Mouse (Mus musculus) CH12.LX (cell line): Measurements from ENCODE around the gene Eif3j1. TPM values are rescaled to one million over a fixed set of nuclear protein-coding genes. Genes with fewer than 3 reads are reported as not detected.
A peak's percentile ranks its signal among the peaks of the same experiment; 100 is the strongest.

Experiments used
- DNase-seq: peaks from one replicate; pipeline ENCODE4 v3.0.0-alpha.2; 2013; ENCODE audit errors: extremely low read depth
- H3K27ac ChIP-seq: 2 replicates; pipeline ENCODE4 v1.5.1; 2012; ENCODE audit warnings: low read depth, mild to moderate bottlenecking, control low read depth, moderate library complexity; ENCODE audit not compliant: insufficient read depth
- H3K27me3 ChIP-seq: replicated peaks from 2 replicates; pipeline ENCODE3; 2012; ENCODE audit warnings: inconsistent platforms
- H3K36me3 ChIP-seq, 2 experiments: replicated peaks in 1 of 2; 2 replicates each; pipeline versions ENCODE3 to v1.6.1; 2012; ENCODE audit warnings: inconsistent platforms in 1 of 2, low read length in 1 of 2, mild to moderate bottlenecking in 1 of 2, mixed read lengths in 1 of 2, moderate library complexity in 1 of 2; ENCODE audit not compliant: control insufficient read depth in 1 of 2, insufficient read depth in 1 of 2
- H3K4me1 ChIP-seq, 2 experiments: 2 replicates each; pipeline ENCODE4 v1.6.1; 2012; ENCODE audit warnings: inconsistent platforms in 1 of 2, moderate library complexity in 1 of 2; ENCODE audit not compliant: insufficient read depth in 2 of 2, control insufficient read depth in 1 of 2
- H3K4me2 ChIP-seq: 2 replicates; pipeline ENCODE4 v1.6.1; 2012; ENCODE audit warnings: low read depth, mild to moderate bottlenecking, control low read depth; ENCODE audit not compliant: poor library complexity, insufficient read depth, severe bottlenecking
- H3K4me3 ChIP-seq, 3 experiments: fragments of 150-350 bp in 1 of 3; sonication (generic) in 1 of 3; replicated peaks in 1 of 3; 2 replicates each; pipeline versions ENCODE3 to v1.5.1; 2011 to 2012; ENCODE audit warnings: low read depth in 2 of 3, low read length in 2 of 3, mild to moderate bottlenecking in 2 of 3, moderate library complexity in 2 of 3, control low read depth in 1 of 3, improper control_type of control experiment in 1 of 3, inconsistent platforms in 1 of 3, mixed read lengths in 1 of 3; ENCODE audit not compliant: poor library complexity in 1 of 3
- H3K79me2 ChIP-seq: replicated peaks from 2 replicates; pipeline ENCODE4 v1.6.1; 2012; ENCODE audit warnings: mild to moderate bottlenecking, moderate library complexity; ENCODE audit not compliant: control insufficient read depth, poor library complexity, insufficient read depth, severe bottlenecking; ENCODE audit errors: extremely low read depth
- H3K9ac ChIP-seq: 2 replicates; pipeline ENCODE4 v1.6.1; 2012; ENCODE audit warnings: low read depth, mild to moderate bottlenecking, control low read depth, moderate library complexity; ENCODE audit not compliant: insufficient read depth
- H3K9me3 ChIP-seq: replicated peaks from 2 replicates; pipeline ENCODE3; 2012; ENCODE audit warnings: low read length, inconsistent platforms, mixed read lengths
- CHD1 ChIP-seq: IDR thresholded peaks from 2 replicates; pipeline ENCODE4 v1.6.1; 2012; ENCODE audit warnings: low read depth, low read length, improper control_type of control experiment, inconsistent platforms
- CTCF ChIP-seq, 2 experiments: IDR thresholded peaks in 1 of 2; conservative IDR thresholded peaks in 1 of 2; 2 replicates each; pipeline ENCODE4 v1.5.1; 2011 to 2012; ENCODE audit warnings: low read depth in 2 of 2, low read length in 2 of 2, improper control_type of control experiment in 1 of 2, inconsistent platforms in 1 of 2, mild to moderate bottlenecking in 1 of 2, moderate library complexity in 1 of 2
- ETS1 ChIP-seq: conservative IDR thresholded peaks from 2 replicates; pipeline ENCODE4 v1.6.1; 2012; ENCODE audit warnings: low read depth, mild to moderate bottlenecking, inconsistent platforms, low read length, improper control_type of control experiment, moderate library complexity
- IRF4 ChIP-seq: IDR thresholded peaks from 2 replicates; pipeline ENCODE4 v1.6.1; 2014; ENCODE audit warnings: low read depth, mild to moderate bottlenecking, inconsistent platforms, low read length, improper control_type of control experiment
- JUND ChIP-seq: conservative IDR thresholded peaks from 2 replicates; pipeline ENCODE4 v1.6.1; 2011; ENCODE audit warnings: low read depth, low read length, improper control_type of control experiment
- KAT2A ChIP-seq: IDR thresholded peaks from 2 replicates; pipeline ENCODE4 v1.6.1; 2012; ENCODE audit warnings: low read length, improper control_type of control experiment, inconsistent platforms; ENCODE audit not compliant: insufficient replicate concordance
- MEF2A ChIP-seq: IDR thresholded peaks from 2 replicates; pipeline ENCODE4 v1.6.1; 2014; ENCODE audit warnings: low read depth, mild to moderate bottlenecking, inconsistent platforms, low read length, improper control_type of control experiment, borderline replicate concordance
- MXI1 ChIP-seq: IDR thresholded peaks from 2 replicates; pipeline ENCODE4 v1.6.1; 2011; ENCODE audit warnings: mild to moderate bottlenecking, low read depth, low read length, improper control_type of control experiment
- NELFE ChIP-seq: IDR thresholded peaks from 2 replicates; pipeline ENCODE4 v1.6.1; 2011; ENCODE audit warnings: low read depth, low read length, improper control_type of control experiment
- PAX5 ChIP-seq: IDR thresholded peaks from 2 replicates; pipeline ENCODE4 v1.6.1; 2012; ENCODE audit warnings: low read length, inconsistent platforms, mixed read lengths
- SMC3 ChIP-seq: IDR thresholded peaks from 2 replicates; pipeline ENCODE4 v1.6.1; 2011; ENCODE audit warnings: low read depth, low read length, improper control_type of control experiment
- TCF12 ChIP-seq: IDR thresholded peaks from 2 replicates; pipeline ENCODE4 v1.6.1; 2014; ENCODE audit warnings: low read depth, mild to moderate bottlenecking, inconsistent platforms, low read length, improper control_type of control experiment
- USF1 ChIP-seq: IDR thresholded peaks from 2 replicates; pipeline ENCODE4 v1.6.1; 2014; ENCODE audit warnings: low read depth, mild to moderate bottlenecking, inconsistent platforms, low read length, improper control_type of control experiment
- USF2 ChIP-seq: conservative IDR thresholded peaks from 2 replicates; pipeline ENCODE4 v1.6.1; 2011; ENCODE audit warnings: low read depth, low read length, improper control_type of control experiment
- ZC3H11A ChIP-seq: IDR thresholded peaks from 2 replicates; pipeline ENCODE4 v1.6.1; 2012; ENCODE audit warnings: low read depth, mild to moderate bottlenecking, inconsistent platforms, low read length, improper control_type of control experiment
- ZKSCAN1 ChIP-seq: IDR thresholded peaks from 2 replicates; pipeline ENCODE4 v1.6.1; 2012; ENCODE audit warnings: low read depth, inconsistent platforms, low read length, improper control_type of control experiment, borderline replicate concordance
- dilution Hi-C: fragments of 300-500 bp; cut with MboI; formaldehyde crosslinking; loops from 2 replicates; pipeline ENCODE4 v1.14.3; 2020; ENCODE audit warnings: low sequenced_read_pairs; ENCODE audit not compliant: extremely low pct_unique_long_range_greater_than_20kb, extremely low pct_ligation_motif_present
- in situ Hi-C: fragments of 300-500 bp; cut with MboI; formaldehyde crosslinking; loops from 3 replicates; pipeline ENCODE4 v1.14.3; 2019; ENCODE audit warnings: low sequenced_read_pairs, low pct_ligation_motif_present, low pct_unique_long_range_greater_than_20kb, mixed read lengths
- polyA plus RNA-seq: library from polyadenylated mRNA; unstranded; fragments of >175 nt; gene quantifications from 2 replicates; pipeline ENCODE4 v1.2.1, GENCODE M21; 2012; ENCODE audit warnings: low read depth; ENCODE audit not compliant: insufficient read length
- total RNA-seq, 2 experiments: library from RNA; depleted of rRNA; stranded (reverse); fragments of 300-350 nt in 1 of 2; fragments of >200 nt in 1 of 2; gene quantifications; 2 replicates each; pipeline ENCODE4 v1.2.3; 2012 to 2014

Gene Eif3j1
- total and polyA plus RNA-seq, 3 experiments: 20.1 to 40.1 (median 27.9) TPM

- in situ Hi-C loops (loop anchor here (10.0 kb wide), 1 partner anchor 239 kb away; no protein-coding TSS in a partner anchor), dilution Hi-C loops (no loop called here)
- Histone ChIP-seq H3K4me1 (peaks cover 0 to 4% of the 10 kb centered on the region in 2 experiments; a peak in 2 of 4 replicates), H3K9me3 (no peaks in the 10 kb centered on the region), H3K9ac (no peak overlapping the region), H3K27ac (no peak overlapping the region), H3K4me2 (no peak overlapping the region), H3K36me3 (peaks cover 46 to 78% of the 10 kb centered on the region in 2 experiments), H3K79me2 (no peaks in the 10 kb centered on the region), H3K4me3 (no peak overlapping the region), H3K27me3 (no peaks in the 10 kb centered on the region)
- no peak for TF ChIP-seq ZC3H11A
- peak in 1 of 2 experiments; percentile 34; a peak in 2 of 4 replicates for TF ChIP-seq CTCF (conservative IDR thresholded peaks at IDR 0.05 in 1 of 2, IDR thresholded peaks at IDR 0.05 in 1 of 2; ENCODE audit: low read depth in 2 of 2, low read length in 2 of 2)
- no peak for DNase-seq
Measured at GRCm38 (mm10) chr2:122065200-122065969, 37.0 kb downstream of the Eif3j1 start.

- peaks cover 0 to 9% of the 10 kb centered on the region in 2 experiments; a peak in 2 of 4 replicates for H3K4me1 ChIP-seq
- H3K36me3 ChIP-seq: peaks cover 47 to 77% of the 10 kb centered on the region in 2 experiments
- TF ChIP-seq JUND (no peak), ZKSCAN1 (no peak), CTCF (conservative IDR thresholded peaks at IDR 0.05 in 1 of 2, IDR thresholded peaks at IDR 0.05 in 1 of 2; ENCODE audit: low read depth in 2 of 2, low read length in 2 of 2) (no peak), TCF12 (no peak), USF1 (no peak), NELFE (no peak), MXI1 (no peak), KAT2A (no peak), SMC3 (no peak), CHD1 (no peak), PAX5 (no peak), ZC3H11A (no peak), MEF2A (no peak), USF2 (no peak), ETS1 (no peak), IRF4 (no peak)
- no peaks in the 10 kb centered on the region for H3K27me3 ChIP-seq
- no peaks in the 10 kb centered on the region for H3K79me2 ChIP-seq
- in situ Hi-C loops: loop anchor here (10.0 kb wide), 1 partner anchor 239 kb away; no protein-coding TSS in a partner anchor
- no peak overlapping the region for H3K4me3 ChIP-seq
- dilution Hi-C loops: no loop called here
- no peaks in the 10 kb centered on the region for H3K9me3 ChIP-seq
- no peak overlapping the region for H3K27ac ChIP-seq
- no peak for DNase-seq
- H3K4me2 ChIP-seq: no peak overlapping the region
- H3K9ac ChIP-seq: no peak overlapping the region
Measured at GRCm38 (mm10) chr2:122066241-122066640, 37.9 kb downstream of the Eif3j1 start.
